Mouse (Mus musculus): ENCODE results near the gene Atp8a1. TPM values are rescaled to one million over a fixed set of nuclear protein-coding genes. Genes with fewer than 3 reads are reported as not detected.
A peak's percentile ranks its signal among the peaks of the same experiment; 100 is the strongest.

Gene Atp8a1
- polyA plus RNA-seq, 1 experiment from 2014 or later, result 50.8 TPM

DNA sequence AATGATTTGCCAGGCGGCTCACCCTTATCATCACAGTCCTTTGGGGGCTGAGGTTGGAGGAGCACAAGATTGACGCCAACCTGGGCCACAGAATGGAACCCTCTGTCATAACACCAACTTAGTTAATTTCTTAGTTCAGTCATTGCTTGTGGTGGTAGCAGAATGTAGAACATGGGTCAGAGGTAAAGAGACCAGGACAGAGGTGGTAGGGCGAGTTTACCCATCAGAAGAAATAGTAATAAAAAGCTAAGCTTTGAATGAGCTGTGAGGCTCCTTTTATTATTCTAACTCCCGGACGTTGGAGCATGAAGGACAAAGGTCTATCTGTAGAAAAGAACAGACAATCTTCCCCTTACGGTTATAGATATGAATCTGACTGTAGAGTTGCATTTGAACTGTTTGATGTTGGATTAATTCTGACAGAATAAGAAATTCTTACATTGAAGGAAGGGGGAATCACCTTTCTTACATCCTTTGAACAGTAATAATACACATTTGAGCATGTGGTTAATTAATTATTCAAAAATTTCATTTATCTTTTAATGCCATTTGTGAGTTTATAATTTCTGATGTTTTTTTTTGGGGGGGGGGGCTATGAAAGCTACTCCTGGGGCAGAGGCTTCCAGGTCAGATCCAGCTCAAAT is 7.9 kb upstream of the Atp8a1 start:
- peaks cover 2% of the 10 kb centered on the region; the same call in 1 of the 2 replicates for H3K9me3 ChIP-seq (ENCODE audit: control insufficient read depth, low read length)
- no peak for ATAC-seq
- H3K4me1 ChIP-seq (ENCODE audit: control insufficient read depth, insufficient read depth, low read depth, low read length), result no peaks in the 10 kb centered on the region
- no peaks in the 10 kb centered on the region for H3K27me3 ChIP-seq (replicated peaks; ENCODE audit: control insufficient read depth, insufficient read depth, low read length)
- no peak overlapping the region for H3K27ac ChIP-seq (ENCODE audit: low read depth, low read length)
- no peak overlapping the region for H3K9ac ChIP-seq (ENCODE audit: low read depth, low read length)
- no peak overlapping the region for H3K4me3 ChIP-seq (ENCODE audit: low read length)
- H3K4me2 ChIP-seq (ENCODE audit: low read length), result no peak overlapping the region
- no peaks in the 10 kb centered on the region for H3K36me3 ChIP-seq (ENCODE audit: control insufficient read depth, insufficient read depth, low read length)
- 83% methylated on average over 6 of the region's 6 CpGs for WGBS

DNA sequence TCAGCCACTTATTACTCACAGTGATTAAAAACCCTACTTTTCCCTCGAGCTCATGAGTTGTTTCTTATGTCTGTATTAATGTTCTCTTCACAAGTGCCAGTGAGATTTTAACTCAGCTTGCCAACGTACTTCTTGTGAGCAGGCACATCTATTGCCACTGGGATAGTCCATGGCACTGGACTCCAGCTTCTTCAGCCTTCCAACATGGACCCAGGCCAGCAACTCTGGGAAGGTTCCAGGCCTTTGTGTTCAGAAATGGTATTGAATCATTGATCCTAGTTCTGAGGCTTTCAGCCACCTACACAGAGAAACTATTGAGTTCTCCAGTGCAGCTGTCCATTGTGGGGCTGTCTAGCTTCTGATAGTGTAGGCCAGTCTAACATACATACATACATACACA is 5.6 kb upstream of the Atp8a1 start:
- Histone ChIP-seq H3K36me3 (ENCODE audit: control insufficient read depth, insufficient read depth, low read length) (no peaks in the 10 kb centered on the region), H3K27ac (ENCODE audit: low read depth, low read length) (no peak overlapping the region), H3K9ac (ENCODE audit: low read depth, low read length) (no peak overlapping the region), H3K4me1 (ENCODE audit: control insufficient read depth, insufficient read depth, low read depth, low read length) (peaks cover 7% of the 10 kb centered on the region), H3K9me3 (ENCODE audit: control insufficient read depth, low read length) (peaks cover 2% of the 10 kb centered on the region; the same call in 1 of the 2 replicates), H3K4me3 (ENCODE audit: low read length) (no peak overlapping the region), H3K27me3 (replicated peaks; ENCODE audit: control insufficient read depth, insufficient read depth, low read length) (no peaks in the 10 kb centered on the region), H3K4me2 (ENCODE audit: low read length) (no peak overlapping the region)
- no peak for ATAC-seq
- WGBS, result 60% methylated on average over 2 of the region's 2 CpGs

DNA sequence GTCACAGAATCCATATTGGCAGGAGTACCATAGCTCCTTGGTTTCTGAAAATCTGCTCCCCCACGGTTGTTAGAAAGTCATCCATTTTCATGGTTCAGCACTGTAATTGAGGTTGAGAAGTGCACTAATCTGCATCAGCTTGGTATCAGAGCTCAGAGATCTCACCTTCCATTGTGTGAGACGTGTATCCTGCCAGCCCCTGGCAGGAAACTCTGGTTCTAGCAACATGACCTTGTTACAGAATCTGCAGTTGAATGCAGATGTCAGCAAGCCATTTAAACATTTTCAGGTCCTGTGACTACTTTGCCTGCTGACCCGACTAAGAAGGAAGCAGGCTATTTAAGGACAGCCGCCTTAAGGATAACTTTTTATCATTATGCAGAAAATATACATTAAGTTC is 2.2 kb upstream of the Atp8a1 start:
- no peaks in the 10 kb centered on the region for H3K36me3 ChIP-seq (ENCODE audit: control insufficient read depth, insufficient read depth, low read length)
- peaks cover 21% of the 10 kb centered on the region for H3K4me1 ChIP-seq (ENCODE audit: control insufficient read depth, insufficient read depth, low read depth, low read length)
- no peak overlapping the region for H3K9ac ChIP-seq (ENCODE audit: low read depth, low read length)
- WGBS, result 68% methylated on average over 4 of the region's 4 CpGs
- no peak for ATAC-seq
- no peaks in the 10 kb centered on the region for H3K27me3 ChIP-seq (replicated peaks; ENCODE audit: control insufficient read depth, insufficient read depth, low read length)
- H3K9me3 ChIP-seq (ENCODE audit: control insufficient read depth, low read length), result no peaks in the 10 kb centered on the region
- no peak overlapping the region for H3K4me3 ChIP-seq (ENCODE audit: low read length)
- H3K4me2 ChIP-seq (ENCODE audit: low read length), result no peak overlapping the region
- H3K27ac ChIP-seq (ENCODE audit: low read depth, low read length), result no peak overlapping the region

DNA sequence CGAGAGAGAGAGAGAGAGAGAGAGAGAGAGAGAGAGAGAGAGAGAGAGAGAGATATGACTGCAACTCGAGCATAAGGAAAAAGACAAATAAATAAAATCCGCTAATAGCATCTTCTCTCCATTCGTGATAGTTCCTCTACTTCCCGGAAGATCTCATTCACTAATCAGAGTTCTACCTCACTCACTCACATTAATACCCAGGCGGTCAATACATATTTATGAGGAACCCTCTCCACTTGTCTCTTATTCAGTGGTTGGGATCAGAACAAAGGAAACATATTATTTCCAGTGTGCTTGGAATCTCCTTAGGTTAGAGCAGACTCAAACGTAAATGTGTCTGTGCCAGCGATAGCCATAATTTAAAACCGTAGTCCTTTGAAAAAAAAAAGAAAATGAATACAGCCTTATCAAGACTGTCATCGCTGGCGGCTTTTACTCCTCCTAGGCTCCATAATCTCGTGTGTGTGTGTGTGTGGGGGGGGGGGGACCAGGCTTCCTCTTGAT is 1.3 kb upstream of the Atp8a1 start:
- Histone ChIP-seq H3K9ac (ENCODE audit: low read depth, low read length) (no peak overlapping the region), H3K27ac (ENCODE audit: low read depth, low read length) (0 out of 2 replicates have a peak overlapping the region, but pooled peaks have one; percentile 29), H3K4me2 (ENCODE audit: low read length) (peak overlapping the region; percentile 94), H3K4me3 (ENCODE audit: low read length) (0 out of 2 replicates have a peak overlapping the region, but pooled peaks have one; percentile 94), H3K9me3 (ENCODE audit: control insufficient read depth, low read length) (no peaks in the 10 kb centered on the region), H3K36me3 (ENCODE audit: control insufficient read depth, insufficient read depth, low read length) (no peaks in the 10 kb centered on the region), H3K27me3 (replicated peaks; ENCODE audit: control insufficient read depth, insufficient read depth, low read length) (no peaks in the 10 kb centered on the region), H3K4me1 (ENCODE audit: control insufficient read depth, insufficient read depth, low read depth, low read length) (peaks cover 24% of the 10 kb centered on the region)
- ATAC-seq, result no peak
- WGBS, result 36% methylated on average over 12 of the region's 12 CpGs

DNA sequence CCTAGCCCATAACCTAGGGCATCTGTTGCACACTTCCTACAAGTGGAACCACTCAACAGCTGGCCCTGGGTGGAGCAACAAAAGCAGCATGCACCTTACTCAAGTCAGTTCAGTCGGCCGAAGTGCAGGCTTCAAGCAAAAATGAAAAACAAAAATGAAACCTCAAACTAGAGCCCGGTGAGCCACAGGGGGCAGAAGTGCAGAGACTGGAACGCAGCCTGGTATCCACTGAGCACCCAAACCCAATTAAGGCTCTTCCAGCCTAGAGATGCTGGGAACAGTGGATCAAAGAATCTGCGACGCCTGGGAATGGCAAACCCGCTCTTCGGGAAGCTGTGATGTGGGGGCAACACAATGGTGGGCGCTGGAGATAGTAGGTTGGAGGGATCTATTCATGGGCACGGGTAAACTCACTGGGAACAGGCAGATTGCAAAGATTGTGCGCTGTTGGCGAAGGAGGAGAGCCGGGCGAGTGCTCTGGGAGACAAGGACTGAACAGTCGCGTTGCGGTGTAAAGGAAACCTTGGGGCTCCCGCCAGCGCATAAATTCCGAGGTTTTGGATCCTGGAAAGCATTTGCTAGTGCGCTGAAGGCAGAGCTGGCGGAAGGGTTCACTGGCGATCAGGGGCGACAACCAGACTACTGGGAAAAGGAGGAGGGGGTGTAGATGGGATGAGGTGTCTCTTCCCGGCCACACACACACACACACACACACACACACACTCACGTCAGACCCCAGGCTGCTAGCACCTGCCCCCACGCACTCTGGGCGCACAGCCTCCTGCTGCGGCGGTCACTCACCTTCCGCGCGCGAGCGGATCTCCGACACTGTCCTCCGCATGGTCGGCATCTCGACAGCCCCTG is 641 bp downstream of the Atp8a1 start:
- peak overlapping the region; percentile 92 for H3K27ac ChIP-seq (ENCODE audit: low read depth, low read length)
- H3K4me1 ChIP-seq (ENCODE audit: control insufficient read depth, insufficient read depth, low read depth, low read length), result peaks cover 36% of the 10 kb centered on the region
- no peaks in the 10 kb centered on the region for H3K36me3 ChIP-seq (ENCODE audit: control insufficient read depth, insufficient read depth, low read length)
- 1% methylated on average over 36 of the region's 39 CpGs for WGBS
- ATAC-seq, result peak; percentile 1
- peak overlapping the region; percentile 94 for H3K4me3 ChIP-seq (ENCODE audit: low read length)
- H3K9ac ChIP-seq (ENCODE audit: low read depth, low read length), result peak overlapping the region; percentile 95
- H3K27me3 ChIP-seq (replicated peaks; ENCODE audit: control insufficient read depth, insufficient read depth, low read length), result no peaks in the 10 kb centered on the region
- H3K4me2 ChIP-seq (ENCODE audit: low read length), result peak overlapping the region; percentile 94
- no peaks in the 10 kb centered on the region for H3K9me3 ChIP-seq (ENCODE audit: control insufficient read depth, low read length)

DNA sequence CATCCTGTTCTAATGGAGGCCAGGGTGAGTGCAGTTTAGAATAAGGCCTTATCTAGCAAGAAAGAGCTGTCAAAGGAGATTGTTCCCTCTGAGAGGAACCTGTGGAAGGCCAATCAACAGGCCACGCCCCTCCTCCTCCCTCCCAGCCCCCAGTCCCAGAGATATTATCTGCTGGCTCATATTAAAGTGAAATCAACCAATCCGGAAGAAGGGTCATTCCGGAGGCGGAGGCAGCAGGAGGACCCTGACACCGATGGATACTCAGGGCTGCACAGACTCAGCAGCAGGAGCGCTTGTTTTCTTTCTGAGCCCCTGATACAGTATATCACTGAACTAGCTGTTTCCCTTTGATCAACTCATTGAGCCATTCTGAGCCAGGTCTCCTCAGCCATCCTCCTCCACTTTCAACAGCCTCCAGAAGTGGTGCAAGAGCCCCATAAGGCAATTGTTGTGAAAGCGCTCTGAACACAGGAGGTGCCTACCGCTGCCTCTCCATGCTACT is 2.0 kb downstream of the Atp8a1 start:
- no peak overlapping the region for H3K27ac ChIP-seq (ENCODE audit: low read depth, low read length)

DNA sequence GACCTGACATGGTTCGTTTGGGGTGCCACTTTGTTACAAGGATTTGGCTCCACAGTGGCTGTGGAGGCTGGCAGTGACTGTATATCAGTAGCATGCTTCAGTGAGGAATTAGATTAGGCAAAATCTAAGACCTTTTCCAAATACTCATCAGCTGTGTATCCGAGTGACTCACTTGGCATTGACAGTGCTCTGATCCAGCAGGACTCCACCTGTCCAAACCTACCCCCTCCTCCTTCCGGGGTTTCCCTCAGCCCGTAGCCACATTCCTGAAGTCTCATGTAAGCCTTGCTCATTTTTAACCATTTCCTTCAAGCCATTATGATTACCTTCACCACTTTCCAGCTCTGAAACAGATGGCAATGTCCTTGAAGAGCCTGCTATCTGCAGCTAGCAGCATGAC is 3.2 kb downstream of the Atp8a1 start:
- H3K4me3 ChIP-seq (ENCODE audit: low read length), result no peak overlapping the region
- H3K27ac ChIP-seq (ENCODE audit: low read depth, low read length), result no peak overlapping the region
- peak overlapping the region; percentile 94 for H3K4me2 ChIP-seq (ENCODE audit: low read length)
- H3K27me3 ChIP-seq (replicated peaks; ENCODE audit: control insufficient read depth, insufficient read depth, low read length), result no peaks in the 10 kb centered on the region
- H3K9me3 ChIP-seq (ENCODE audit: control insufficient read depth, low read length), result no peaks in the 10 kb centered on the region
- peaks cover 36% of the 10 kb centered on the region for H3K4me1 ChIP-seq (ENCODE audit: control insufficient read depth, insufficient read depth, low read depth, low read length)
- no peak for ATAC-seq
- H3K36me3 ChIP-seq (ENCODE audit: control insufficient read depth, insufficient read depth, low read length), result no peaks in the 10 kb centered on the region
- no peak overlapping the region for H3K9ac ChIP-seq (ENCODE audit: low read depth, low read length)
- 60% methylated on average over 4 of the region's 4 CpGs for WGBS

More for the DNA sequence above, 2.0 kb downstream of the Atp8a1 start:
- H3K9ac ChIP-seq (ENCODE audit: low read depth, low read length), result peak overlapping the region; percentile 50
- no peaks in the 10 kb centered on the region for H3K36me3 ChIP-seq (ENCODE audit: control insufficient read depth, insufficient read depth, low read length)
- no peaks in the 10 kb centered on the region for H3K9me3 ChIP-seq (ENCODE audit: control insufficient read depth, low read length)
- ATAC-seq, result no peak
- peak overlapping the region; percentile 94 for H3K4me3 ChIP-seq (ENCODE audit: low read length)
- WGBS, result 13% methylated on average over 8 of the region's 8 CpGs
- H3K4me2 ChIP-seq (ENCODE audit: low read length), result peak overlapping the region; percentile 94
- H3K27me3 ChIP-seq (replicated peaks; ENCODE audit: control insufficient read depth, insufficient read depth, low read length), result no peaks in the 10 kb centered on the region
- peaks cover 40% of the 10 kb centered on the region for H3K4me1 ChIP-seq (ENCODE audit: control insufficient read depth, insufficient read depth, low read depth, low read length)

DNA sequence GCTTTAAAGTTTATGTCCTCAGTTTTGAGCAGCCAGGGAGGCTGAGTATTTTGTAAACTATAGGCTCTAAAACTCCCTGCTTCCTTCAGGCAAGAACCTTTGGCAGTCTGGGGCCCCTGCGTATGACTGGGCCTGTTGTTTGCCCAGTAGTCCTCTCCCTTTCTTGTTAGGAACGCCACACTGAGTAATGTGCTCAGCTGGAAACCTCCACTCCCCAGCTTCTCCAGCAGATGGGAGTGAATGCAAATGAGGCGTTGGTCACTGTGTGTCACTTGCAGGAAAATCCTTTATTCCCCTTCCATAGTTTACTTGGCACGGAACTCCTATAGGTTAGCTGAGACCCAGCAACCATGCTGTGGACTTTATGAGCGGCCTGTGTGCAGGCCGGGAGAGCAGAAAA is 4.9 kb downstream of the Atp8a1 start:
- Histone ChIP-seq H3K36me3 (ENCODE audit: control insufficient read depth, insufficient read depth, low read length) (no peaks in the 10 kb centered on the region; the same call in 1 of the 2 replicates), H3K9ac (ENCODE audit: low read depth, low read length) (no peak overlapping the region; the same call in none of the 2 replicates), H3K4me2 (ENCODE audit: low read length) (peak overlapping the region; percentile 30), H3K4me3 (ENCODE audit: low read length) (no peak overlapping the region), H3K27me3 (replicated peaks; ENCODE audit: control insufficient read depth, insufficient read depth, low read length) (no peaks in the 10 kb centered on the region), H3K9me3 (ENCODE audit: control insufficient read depth, low read length) (no peaks in the 10 kb centered on the region), H3K27ac (ENCODE audit: low read depth, low read length) (peak overlapping the region; percentile 44), H3K4me1 (ENCODE audit: control insufficient read depth, insufficient read depth, low read depth, low read length) (peaks cover 33% of the 10 kb centered on the region)
- ATAC-seq, result peak; percentile 27; the same call in 1 of the 2 replicates
- WGBS, result 6% methylated on average over 6 of the region's 6 CpGs

DNA sequence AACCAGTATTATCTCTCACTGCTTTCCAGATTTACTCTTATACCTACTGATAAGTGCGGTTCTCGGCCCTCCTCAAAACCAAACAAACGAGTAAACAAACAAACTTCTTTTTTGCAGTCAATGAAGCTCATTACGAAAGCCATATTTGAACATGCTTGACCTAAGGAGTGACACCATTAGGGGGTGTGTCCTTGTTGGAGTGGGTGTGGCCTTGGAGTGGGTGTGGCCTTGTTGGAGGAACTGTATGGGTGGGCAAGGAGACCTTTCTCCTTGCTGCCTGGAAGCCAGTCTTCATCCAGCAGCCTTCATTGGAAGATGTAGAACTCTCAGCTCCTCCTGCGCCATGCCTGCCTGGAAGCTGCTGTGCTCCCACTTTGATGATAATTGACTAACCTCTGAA is 13.4 kb downstream of the Atp8a1 start:
- Histone ChIP-seq H3K36me3 (ENCODE audit: control insufficient read depth, insufficient read depth, low read length) (peaks cover 4% of the 10 kb centered on the region; the same call in 1 of the 2 replicates), H3K27me3 (replicated peaks; ENCODE audit: control insufficient read depth, insufficient read depth, low read length) (no peaks in the 10 kb centered on the region), H3K4me2 (ENCODE audit: low read length) (no peak overlapping the region), H3K4me1 (ENCODE audit: control insufficient read depth, insufficient read depth, low read depth, low read length) (no peaks in the 10 kb centered on the region; the same call in 1 of the 2 replicates), H3K9ac (ENCODE audit: low read depth, low read length) (no peak overlapping the region), H3K27ac (ENCODE audit: low read depth, low read length) (no peak overlapping the region), H3K4me3 (ENCODE audit: low read length) (no peak overlapping the region), H3K9me3 (ENCODE audit: control insufficient read depth, low read length) (no peaks in the 10 kb centered on the region)
- ATAC-seq, result no peak
- WGBS, result 98% methylated on average over 5 of the region's 5 CpGs

Data from hindbrain, embryonic 16.5 days (tissue).